Mouse (Mus musculus): Measurements from ENCODE around the gene St8sia1. TPM values are rescaled to one million over a fixed set of nuclear protein-coding genes. Genes with fewer than 3 reads are reported as not detected.

St8sia1 gene
- polyA plus RNA-seq, 1 experiment from 2014 or later = 2.4 TPM

GRCm38 (mm10) chr6:142994821-142995220, 30.6 kb upstream of the St8sia1 start:
- Histone ChIP-seq H3K27ac (ENCODE audit: low read depth, low read length) (no peak overlapping the region), H3K27me3 (ENCODE audit: control insufficient read depth, insufficient read depth, low read length) (no peaks in the 10 kb centered on the region), H3K9ac (ENCODE audit: low read length) (no peak overlapping the region), H3K36me3 (ENCODE audit: control insufficient read depth, insufficient read depth, low read length) (no peaks in the 10 kb centered on the region), H3K4me2 (ENCODE audit: low read depth, low read length, severe bottlenecking) (no peak overlapping the region), H3K4me3 (ENCODE audit: low read depth, low read length) (no peak overlapping the region), H3K4me1 (replicated peaks; ENCODE audit: control insufficient read depth, insufficient read depth, low read length) (no peaks in the 10 kb centered on the region; the same call in 1 of the 2 replicates), H3K9me3 (ENCODE audit: control insufficient read depth, low read length) (no peaks in the 10 kb centered on the region)
- DNase-seq (ENCODE audit: low spot score) (peak; percentile 19), ATAC-seq (replicated peaks; ENCODE audit: low FRiP score) (peak; percentile 54; the same call in 1 of the 2 replicates)
- WGBS = 52% methylated on average over 7 of the region's 7 CpGs

DNA sequence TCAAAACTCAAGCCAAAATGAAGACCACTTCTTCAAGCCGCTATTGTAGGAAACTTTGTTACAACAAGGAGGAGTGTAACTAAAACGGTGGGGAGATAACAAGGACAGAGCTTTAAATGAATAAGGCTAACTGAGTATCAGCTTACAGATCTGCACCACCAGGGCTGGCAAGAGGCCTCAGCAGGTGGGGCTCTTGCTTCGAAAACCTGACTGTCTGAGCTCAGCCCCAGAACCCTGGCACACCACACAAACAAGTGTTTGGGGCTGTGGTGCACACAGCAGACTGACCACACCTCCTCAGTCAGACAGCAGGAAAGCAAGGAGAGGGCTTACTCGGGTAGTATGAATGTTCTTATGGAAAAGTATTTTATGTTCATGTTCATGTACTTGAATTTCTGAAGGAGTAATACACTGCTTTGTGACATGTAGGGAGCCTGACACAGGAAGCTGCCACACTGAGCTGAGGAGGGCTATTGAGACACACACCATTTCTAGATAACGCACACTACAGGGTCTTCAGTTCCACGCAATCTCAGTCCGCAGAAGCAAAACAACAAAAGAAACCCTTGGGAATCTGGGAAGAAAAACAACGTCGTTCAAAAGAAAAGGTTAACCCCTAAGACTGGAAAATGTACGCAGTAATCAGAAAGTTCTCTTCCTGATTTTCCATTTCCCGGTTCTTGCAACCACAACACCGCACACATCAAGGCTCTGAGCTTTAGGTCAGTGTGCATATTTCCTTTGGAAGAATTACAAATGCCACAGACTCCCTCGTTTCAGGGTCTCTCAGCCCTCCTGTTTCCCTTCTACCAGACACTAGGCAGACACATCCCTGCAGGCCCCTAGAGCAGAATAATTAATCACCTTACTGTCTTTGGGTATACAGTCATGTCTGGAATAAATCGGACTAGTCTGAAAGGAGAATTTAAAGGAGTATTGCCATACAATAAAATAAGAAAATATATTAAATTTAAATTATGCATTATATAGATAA, 29.8 kb upstream of the St8sia1 start:
- H3K4me2 ChIP-seq (ENCODE audit: low read depth, low read length, severe bottlenecking) = no peak overlapping the region
- H3K4me1 ChIP-seq (replicated peaks; ENCODE audit: control insufficient read depth, insufficient read depth, low read length) = no peaks in the 10 kb centered on the region; the same call in 1 of the 2 replicates
- H3K9ac ChIP-seq (ENCODE audit: low read length) = no peak overlapping the region
- no peaks in the 10 kb centered on the region for H3K36me3 ChIP-seq (ENCODE audit: control insufficient read depth, insufficient read depth, low read length)
- H3K27ac ChIP-seq (ENCODE audit: low read depth, low read length) = no peak overlapping the region
- WGBS = 45% methylated on average over 14 of the region's 14 CpGs
- 0 out of 2 replicates have a peak, but pooled peaks have one; percentile 22 for ATAC-seq (replicated peaks; ENCODE audit: low FRiP score)
- H3K27me3 ChIP-seq (ENCODE audit: control insufficient read depth, insufficient read depth, low read length) = no peaks in the 10 kb centered on the region
- no peak overlapping the region for H3K4me3 ChIP-seq (ENCODE audit: low read depth, low read length)
- no peaks in the 10 kb centered on the region for H3K9me3 ChIP-seq (ENCODE audit: control insufficient read depth, low read length)
- peak; percentile 51 for DNase-seq (ENCODE audit: low spot score)

DNA sequence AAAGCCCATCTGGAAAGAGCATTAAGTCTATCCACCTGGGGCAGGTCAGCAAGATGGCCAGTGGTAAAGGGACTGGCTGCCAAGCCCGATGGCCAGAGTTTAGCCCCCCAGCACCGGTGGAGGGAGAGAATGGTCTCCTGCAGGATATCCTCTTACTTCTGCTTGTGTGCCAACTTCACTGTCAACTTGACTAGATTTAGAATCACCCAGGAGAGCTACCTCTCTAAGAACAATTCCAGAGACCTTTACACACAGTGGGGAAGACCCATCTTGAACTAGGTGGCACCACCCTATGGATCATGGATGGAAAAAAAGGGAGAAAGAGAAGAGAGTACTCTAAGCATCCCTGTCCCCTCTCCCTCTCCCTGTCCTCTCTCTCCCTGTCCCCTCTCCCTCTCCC, 28.7 kb upstream of the St8sia1 start:
- no peak for ATAC-seq (replicated peaks; ENCODE audit: low FRiP score)
- H3K9me3 ChIP-seq (ENCODE audit: control insufficient read depth, low read length) = no peaks in the 10 kb centered on the region

GRCm38 (mm10) chr6:142992099-142992498, 27.8 kb upstream of the St8sia1 start:
- ATAC-seq (replicated peaks; ENCODE audit: low FRiP score) (no peak), DNase-seq (ENCODE audit: low spot score) (no peak)
- Histone ChIP-seq H3K36me3 (ENCODE audit: control insufficient read depth, insufficient read depth, low read length) (no peaks in the 10 kb centered on the region), H3K4me1 (replicated peaks; ENCODE audit: control insufficient read depth, insufficient read depth, low read length) (no peaks in the 10 kb centered on the region; the same call in 1 of the 2 replicates), H3K9me3 (ENCODE audit: control insufficient read depth, low read length) (no peaks in the 10 kb centered on the region), H3K4me3 (ENCODE audit: low read depth, low read length) (no peak overlapping the region), H3K9ac (ENCODE audit: low read length) (no peak overlapping the region), H3K4me2 (ENCODE audit: low read depth, low read length, severe bottlenecking) (no peak overlapping the region), H3K27ac (ENCODE audit: low read depth, low read length) (no peak overlapping the region), H3K27me3 (ENCODE audit: control insufficient read depth, insufficient read depth, low read length) (no peaks in the 10 kb centered on the region)
- 53% methylated on average over 7 of the region's 7 CpGs for WGBS

More for the DNA sequence above, 28.7 kb upstream of the St8sia1 start:
- Histone ChIP-seq H3K36me3 (ENCODE audit: control insufficient read depth, insufficient read depth, low read length) (no peaks in the 10 kb centered on the region), H3K4me3 (ENCODE audit: low read depth, low read length) (no peak overlapping the region), H3K27me3 (ENCODE audit: control insufficient read depth, insufficient read depth, low read length) (no peaks in the 10 kb centered on the region), H3K4me2 (ENCODE audit: low read depth, low read length, severe bottlenecking) (no peak overlapping the region), H3K4me1 (replicated peaks; ENCODE audit: control insufficient read depth, insufficient read depth, low read length) (no peaks in the 10 kb centered on the region; the same call in 1 of the 2 replicates), H3K27ac (ENCODE audit: low read depth, low read length) (no peak overlapping the region), H3K9ac (ENCODE audit: low read length) (no peak overlapping the region)
- 74% methylated on average over 2 of the region's 2 CpGs for WGBS
- peak; percentile 3 for DNase-seq (ENCODE audit: low spot score)

GRCm38 (mm10) chr6:142991391-142992059, 27.3 kb upstream of the St8sia1 start:
- Histone ChIP-seq H3K27me3 (ENCODE audit: control insufficient read depth, insufficient read depth, low read length) (no peaks in the 10 kb centered on the region), H3K9ac (ENCODE audit: low read length) (no peak overlapping the region), H3K9me3 (ENCODE audit: control insufficient read depth, low read length) (no peaks in the 10 kb centered on the region), H3K4me1 (replicated peaks; ENCODE audit: control insufficient read depth, insufficient read depth, low read length) (no peaks in the 10 kb centered on the region; the same call in 1 of the 2 replicates), H3K4me3 (ENCODE audit: low read depth, low read length) (no peak overlapping the region), H3K27ac (ENCODE audit: low read depth, low read length) (no peak overlapping the region), H3K4me2 (ENCODE audit: low read depth, low read length, severe bottlenecking) (no peak overlapping the region), H3K36me3 (ENCODE audit: control insufficient read depth, insufficient read depth, low read length) (no peaks in the 10 kb centered on the region)
- ATAC-seq (replicated peaks; ENCODE audit: low FRiP score) (no peak), DNase-seq (ENCODE audit: low spot score) (no peak)
- 58% methylated on average over 7 of the region's 7 CpGs for WGBS

- DNase-seq (ENCODE audit: low spot score) (no peak), ATAC-seq (replicated peaks; ENCODE audit: low FRiP score) (no peak)
- no peak overlapping the region for H3K9ac ChIP-seq (ENCODE audit: low read length)
- 86% methylated on average over 9 of the region's 9 CpGs for WGBS
- no peaks in the 10 kb centered on the region for H3K36me3 ChIP-seq (ENCODE audit: control insufficient read depth, insufficient read depth, low read length)
- no peaks in the 10 kb centered on the region for H3K9me3 ChIP-seq (ENCODE audit: control insufficient read depth, low read length)
- H3K4me2 ChIP-seq (ENCODE audit: low read depth, low read length, severe bottlenecking) = no peak overlapping the region
- H3K4me1 ChIP-seq (replicated peaks; ENCODE audit: control insufficient read depth, insufficient read depth, low read length) = no peaks in the 10 kb centered on the region; the same call in 1 of the 2 replicates
- H3K27ac ChIP-seq (ENCODE audit: low read depth, low read length) = no peak overlapping the region
- H3K27me3 ChIP-seq (ENCODE audit: control insufficient read depth, insufficient read depth, low read length) = no peaks in the 10 kb centered on the region
- no peak overlapping the region for H3K4me3 ChIP-seq (ENCODE audit: low read depth, low read length)
Observed at GRCm38 (mm10) chr6:142990516-142990915, 26.3 kb upstream of the St8sia1 start.

DNA sequence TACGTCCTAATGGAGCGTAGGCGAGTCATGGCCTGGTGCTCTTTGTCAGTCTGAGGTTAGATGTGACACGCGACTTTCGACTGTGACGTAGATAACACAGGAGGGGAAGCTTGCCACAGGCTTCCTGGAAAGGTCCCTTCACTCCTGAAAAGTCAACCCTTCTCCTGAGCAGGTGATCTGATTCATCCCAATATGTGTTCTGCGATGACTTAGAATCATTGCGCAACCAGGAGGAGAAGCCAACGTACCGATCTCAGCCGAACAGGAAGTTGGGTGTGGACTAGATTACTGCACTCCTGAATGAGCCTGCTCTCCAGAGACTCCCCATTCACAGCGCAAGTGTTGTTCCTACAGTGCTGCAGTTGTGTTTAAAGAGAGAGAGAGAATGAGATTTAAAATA, 25.2 kb upstream of the St8sia1 start:
- ATAC-seq (replicated peaks; ENCODE audit: low FRiP score) (no peak), DNase-seq (ENCODE audit: low spot score) (no peak)
- Histone ChIP-seq H3K4me2 (ENCODE audit: low read depth, low read length, severe bottlenecking) (no peak overlapping the region), H3K27me3 (ENCODE audit: control insufficient read depth, insufficient read depth, low read length) (no peaks in the 10 kb centered on the region), H3K36me3 (ENCODE audit: control insufficient read depth, insufficient read depth, low read length) (no peaks in the 10 kb centered on the region), H3K27ac (ENCODE audit: low read depth, low read length) (no peak overlapping the region), H3K9me3 (ENCODE audit: control insufficient read depth, low read length) (no peaks in the 10 kb centered on the region), H3K4me3 (ENCODE audit: low read depth, low read length) (no peak overlapping the region), H3K9ac (ENCODE audit: low read length) (no peak overlapping the region), H3K4me1 (replicated peaks; ENCODE audit: control insufficient read depth, insufficient read depth, low read length) (no peaks in the 10 kb centered on the region; the same call in 1 of the 2 replicates)
- 96% methylated on average over 13 of the region's 13 CpGs for WGBS

GRCm38 (mm10) chr6:142988753-142989152, 24.5 kb upstream of the St8sia1 start:
- no peak overlapping the region for H3K27ac ChIP-seq (ENCODE audit: low read depth, low read length)
- H3K9me3 ChIP-seq (ENCODE audit: control insufficient read depth, low read length) = no peaks in the 10 kb centered on the region
- WGBS = 30% methylated on average over 10 of the region's 10 CpGs
- ATAC-seq (replicated peaks; ENCODE audit: low FRiP score) (peak; percentile 56; the same call in 1 of the 2 replicates), DNase-seq (ENCODE audit: low spot score) (peak; percentile 81)
- H3K36me3 ChIP-seq (ENCODE audit: control insufficient read depth, insufficient read depth, low read length) = no peaks in the 10 kb centered on the region
- H3K27me3 ChIP-seq (ENCODE audit: control insufficient read depth, insufficient read depth, low read length) = no peaks in the 10 kb centered on the region
- H3K9ac ChIP-seq (ENCODE audit: low read length) = no peak overlapping the region
- H3K4me2 ChIP-seq (ENCODE audit: low read depth, low read length, severe bottlenecking) = no peak overlapping the region
- no peaks in the 10 kb centered on the region; the same call in 1 of the 2 replicates for H3K4me1 ChIP-seq (replicated peaks; ENCODE audit: control insufficient read depth, insufficient read depth, low read length)
- H3K4me3 ChIP-seq (ENCODE audit: low read depth, low read length) = no peak overlapping the region

Data from forebrain, embryonic 11.5 days (tissue).